Mouse (Mus musculus) CH12.LX (cell line): ENCODE measurements around the gene Gm10160. TPM values are rescaled to one million over a fixed set of nuclear protein-coding genes. Genes with fewer than 3 reads are reported as not detected.

ENCODE experiments used
- DNase-seq: peaks from one replicate; pipeline ENCODE4 v3.0.0-alpha.2; 2013; ENCODE audit errors: extremely low read depth
- H3K27ac ChIP-seq: 2 replicates; pipeline ENCODE4 v1.5.1; 2012; ENCODE audit warnings: low read depth, mild to moderate bottlenecking, control low read depth, moderate library complexity; ENCODE audit not compliant: insufficient read depth
- H3K27me3 ChIP-seq: replicated peaks from 2 replicates; pipeline ENCODE3; 2012; ENCODE audit warnings: inconsistent platforms
- H3K36me3 ChIP-seq, 2 experiments: replicated peaks in 1 of 2; 2 replicates each; pipeline versions ENCODE3 to v1.6.1; 2012; ENCODE audit warnings: inconsistent platforms in 1 of 2, low read length in 1 of 2, mild to moderate bottlenecking in 1 of 2, mixed read lengths in 1 of 2, moderate library complexity in 1 of 2; ENCODE audit not compliant: control insufficient read depth in 1 of 2, insufficient read depth in 1 of 2
- H3K4me1 ChIP-seq, 2 experiments: 2 replicates each; pipeline ENCODE4 v1.6.1; 2012; ENCODE audit warnings: inconsistent platforms in 1 of 2, moderate library complexity in 1 of 2; ENCODE audit not compliant: insufficient read depth in 2 of 2, control insufficient read depth in 1 of 2
- H3K4me2 ChIP-seq: 2 replicates; pipeline ENCODE4 v1.6.1; 2012; ENCODE audit warnings: low read depth, mild to moderate bottlenecking, control low read depth; ENCODE audit not compliant: poor library complexity, insufficient read depth, severe bottlenecking
- H3K4me3 ChIP-seq, 3 experiments: fragments of 150-350 bp in 1 of 3; sonication (generic) in 1 of 3; replicated peaks in 1 of 3; 2 replicates each; pipeline versions ENCODE3 to v1.5.1; 2011 to 2012; ENCODE audit warnings: low read depth in 2 of 3, low read length in 2 of 3, mild to moderate bottlenecking in 2 of 3, moderate library complexity in 2 of 3, control low read depth in 1 of 3, improper control_type of control experiment in 1 of 3, inconsistent platforms in 1 of 3, mixed read lengths in 1 of 3; ENCODE audit not compliant: poor library complexity in 1 of 3
- H3K79me2 ChIP-seq: replicated peaks from 2 replicates; pipeline ENCODE4 v1.6.1; 2012; ENCODE audit warnings: mild to moderate bottlenecking, moderate library complexity; ENCODE audit not compliant: control insufficient read depth, poor library complexity, insufficient read depth, severe bottlenecking; ENCODE audit errors: extremely low read depth
- H3K9ac ChIP-seq: 2 replicates; pipeline ENCODE4 v1.6.1; 2012; ENCODE audit warnings: low read depth, mild to moderate bottlenecking, control low read depth, moderate library complexity; ENCODE audit not compliant: insufficient read depth
- H3K9me3 ChIP-seq: replicated peaks from 2 replicates; pipeline ENCODE3; 2012; ENCODE audit warnings: low read length, inconsistent platforms, mixed read lengths
- BHLHE40 ChIP-seq: IDR thresholded peaks from 2 replicates; pipeline ENCODE4 v1.6.1; 2011; ENCODE audit warnings: mild to moderate bottlenecking, low read depth, low read length, improper control_type of control experiment
- CHD1 ChIP-seq: IDR thresholded peaks from 2 replicates; pipeline ENCODE4 v1.6.1; 2012; ENCODE audit warnings: low read depth, low read length, improper control_type of control experiment, inconsistent platforms
- CHD2 ChIP-seq: IDR thresholded peaks from 2 replicates; pipeline ENCODE4 v1.6.1; 2011; ENCODE audit warnings: low read length, improper control_type of control experiment
- CTCF ChIP-seq, 2 experiments: IDR thresholded peaks in 1 of 2; conservative IDR thresholded peaks in 1 of 2; 2 replicates each; pipeline ENCODE4 v1.5.1; 2011 to 2012; ENCODE audit warnings: low read depth in 2 of 2, low read length in 2 of 2, improper control_type of control experiment in 1 of 2, inconsistent platforms in 1 of 2, mild to moderate bottlenecking in 1 of 2, moderate library complexity in 1 of 2
- E2F4 ChIP-seq: IDR thresholded peaks from 2 replicates; pipeline ENCODE4 v1.6.1; 2011; ENCODE audit warnings: low read depth, low read length, improper control_type of control experiment; ENCODE audit not compliant: insufficient replicate concordance
- EP300 ChIP-seq: IDR thresholded peaks from 2 replicates; pipeline ENCODE4 v1.6.1; 2011; ENCODE audit warnings: low read length, improper control_type of control experiment
- ETS1 ChIP-seq: conservative IDR thresholded peaks from 2 replicates; pipeline ENCODE4 v1.6.1; 2012; ENCODE audit warnings: low read depth, mild to moderate bottlenecking, inconsistent platforms, low read length, improper control_type of control experiment, moderate library complexity
- JUND ChIP-seq: conservative IDR thresholded peaks from 2 replicates; pipeline ENCODE4 v1.6.1; 2011; ENCODE audit warnings: low read depth, low read length, improper control_type of control experiment
- KAT2A ChIP-seq: IDR thresholded peaks from 2 replicates; pipeline ENCODE4 v1.6.1; 2012; ENCODE audit warnings: low read length, improper control_type of control experiment, inconsistent platforms; ENCODE audit not compliant: insufficient replicate concordance
- MAFK ChIP-seq: IDR thresholded peaks from 2 replicates; pipeline ENCODE4 v1.6.1; 2011; ENCODE audit warnings: low read length, improper control_type of control experiment; ENCODE audit not compliant: insufficient replicate concordance
- MEF2A ChIP-seq: IDR thresholded peaks from 2 replicates; pipeline ENCODE4 v1.6.1; 2014; ENCODE audit warnings: low read depth, mild to moderate bottlenecking, inconsistent platforms, low read length, improper control_type of control experiment, borderline replicate concordance
- MXI1 ChIP-seq: IDR thresholded peaks from 2 replicates; pipeline ENCODE4 v1.6.1; 2011; ENCODE audit warnings: mild to moderate bottlenecking, low read depth, low read length, improper control_type of control experiment
- MYC ChIP-seq: IDR thresholded peaks from 2 replicates; pipeline ENCODE4 v1.6.1; 2011; ENCODE audit warnings: low read depth, mild to moderate bottlenecking, improper control_type of control experiment, low read length
- NELFE ChIP-seq: IDR thresholded peaks from 2 replicates; pipeline ENCODE4 v1.6.1; 2011; ENCODE audit warnings: low read depth, low read length, improper control_type of control experiment
- PAX5 ChIP-seq: IDR thresholded peaks from 2 replicates; pipeline ENCODE4 v1.6.1; 2012; ENCODE audit warnings: low read length, inconsistent platforms, mixed read lengths
- SMC3 ChIP-seq: IDR thresholded peaks from 2 replicates; pipeline ENCODE4 v1.6.1; 2011; ENCODE audit warnings: low read depth, low read length, improper control_type of control experiment
- TCF12 ChIP-seq: IDR thresholded peaks from 2 replicates; pipeline ENCODE4 v1.6.1; 2014; ENCODE audit warnings: low read depth, mild to moderate bottlenecking, inconsistent platforms, low read length, improper control_type of control experiment
- USF1 ChIP-seq: IDR thresholded peaks from 2 replicates; pipeline ENCODE4 v1.6.1; 2014; ENCODE audit warnings: low read depth, mild to moderate bottlenecking, inconsistent platforms, low read length, improper control_type of control experiment
- ZC3H11A ChIP-seq: IDR thresholded peaks from 2 replicates; pipeline ENCODE4 v1.6.1; 2012; ENCODE audit warnings: low read depth, mild to moderate bottlenecking, inconsistent platforms, low read length, improper control_type of control experiment
- ZNF384 ChIP-seq: IDR thresholded peaks from 2 replicates; pipeline ENCODE4 v1.6.1; 2012; ENCODE audit warnings: low read depth, low read length, improper control_type of control experiment, inconsistent platforms
- dilution Hi-C: fragments of 300-500 bp; cut with MboI; formaldehyde crosslinking; loops from 2 replicates; pipeline ENCODE4 v1.14.3; 2020; ENCODE audit warnings: low sequenced_read_pairs; ENCODE audit not compliant: extremely low pct_unique_long_range_greater_than_20kb, extremely low pct_ligation_motif_present
- in situ Hi-C: fragments of 300-500 bp; cut with MboI; formaldehyde crosslinking; loops from 3 replicates; pipeline ENCODE4 v1.14.3; 2019; ENCODE audit warnings: low sequenced_read_pairs, low pct_ligation_motif_present, low pct_unique_long_range_greater_than_20kb, mixed read lengths
- polyA plus RNA-seq: library from polyadenylated mRNA; unstranded; fragments of >175 nt; gene quantifications from 2 replicates; pipeline ENCODE4 v1.2.1, GENCODE M21; 2012; ENCODE audit warnings: low read depth; ENCODE audit not compliant: insufficient read length
- total RNA-seq, 2 experiments: library from RNA; depleted of rRNA; stranded (reverse); fragments of 300-350 nt in 1 of 2; fragments of >200 nt in 1 of 2; gene quantifications; 2 replicates each; pipeline ENCODE4 v1.2.3; 2012 to 2014

Gm10160 gene
- total and polyA plus RNA-seq, 3 experiments, result not detected

- in situ Hi-C loops, result no loop called here
Measured at GRCm38 (mm10) chr7:81846008-81846407, 9.6 kb downstream of the Gm10160 start.

GRCm38 (mm10) chr7:81845313-81845712, 10.3 kb downstream of the Gm10160 start:
- Histone ChIP-seq H3K27ac (no peak overlapping the region), H3K9ac (no peak overlapping the region), H3K36me3 (no peaks in the 10 kb centered on the region), H3K27me3 (no peaks in the 10 kb centered on the region), H3K4me1 (peaks cover 4 to 24% of the 10 kb centered on the region in 2 experiments), H3K9me3 (no peaks in the 10 kb centered on the region), H3K79me2 (no peaks in the 10 kb centered on the region), H3K4me3 (no peak overlapping the region), H3K4me2 (no peak overlapping the region)
- in situ Hi-C loops, result no loop called here
- TF ChIP-seq ZNF384 (no peak), CHD2 (no peak), MYC (no peak), KAT2A (no peak), MXI1 (no peak), BHLHE40 (no peak), USF1 (no peak), JUND (no peak), CTCF (conservative IDR thresholded peaks at IDR 0.05 in 1 of 2, IDR thresholded peaks at IDR 0.05 in 1 of 2; ENCODE audit: low read depth in 2 of 2, low read length in 2 of 2) (no peak)
- DNase-seq, result no peak
- dilution Hi-C loops, result no loop called here

More at GRCm38 (mm10) chr7:81846008-81846407, 9.6 kb downstream of the Gm10160 start:
- dilution Hi-C loops, result no loop called here
- Histone ChIP-seq H3K4me1 (peaks cover 4 to 25% of the 10 kb centered on the region in 2 experiments), H3K27ac (no peak overlapping the region), H3K4me3 (no peak overlapping the region), H3K79me2 (no peaks in the 10 kb centered on the region), H3K27me3 (no peaks in the 10 kb centered on the region), H3K9ac (no peak overlapping the region), H3K36me3 (no peaks in the 10 kb centered on the region), H3K4me2 (no peak overlapping the region), H3K9me3 (no peaks in the 10 kb centered on the region)
- TF ChIP-seq MEF2A (no peak), E2F4 (no peak), NELFE (no peak), PAX5 (no peak), CHD1 (no peak), MAFK (no peak), USF1 (no peak), JUND (no peak), ETS1 (no peak), CHD2 (no peak), TCF12 (no peak), SMC3 (no peak), MYC (no peak), EP300 (no peak), CTCF (conservative IDR thresholded peaks at IDR 0.05 in 1 of 2, IDR thresholded peaks at IDR 0.05 in 1 of 2; ENCODE audit: low read depth in 2 of 2, low read length in 2 of 2) (no peak), MXI1 (no peak), ZC3H11A (no peak)
- no peak for DNase-seq
